Mouse (Mus musculus): ENCODE data around the gene Rasgef1b.
"Not testable (repeated sequence)": the region's sequence is repeated elsewhere in the genome, so short reads cannot be mapped to it uniquely, and the experiment has no call there.

Gene Rasgef1b

GRCm38 (mm10) chr5:99248501-99248900 lies 480.4 kb downstream of the Rasgef1b start:
- peak; percentile 89 for DNase-seq (ENCODE audit: low spot score)

GRCm38 (mm10) chr5:99247915-99248314 lies 480.9 kb downstream of the Rasgef1b start:
- no peak for DNase-seq (ENCODE audit: low spot score)

GRCm38 (mm10) chr5:99247441-99247840 lies 481.4 kb downstream of the Rasgef1b start:
- DNase-seq (ENCODE audit: low spot score) = no peak

- no peak for DNase-seq (ENCODE audit: low spot score)
Observed at GRCm38 (mm10) chr5:99246972-99247371, 481.9 kb downstream of the Rasgef1b start.

- DNase-seq (ENCODE audit: low spot score) = no peak
Observed at GRCm38 (mm10) chr5:99241988-99242740, 486.7 kb downstream of the Rasgef1b start.

GRCm38 (mm10) chr5:99240501-99240900 lies 488.4 kb downstream of the Rasgef1b start:
- no peak for DNase-seq (ENCODE audit: low spot score)

- DNase-seq (ENCODE audit: low spot score) = no peak
Observed at GRCm38 (mm10) chr5:99239677-99240076, 489.2 kb downstream of the Rasgef1b start.

GRCm38 (mm10) chr5:99238150-99238549 lies 490.7 kb downstream of the Rasgef1b start:
- DNase-seq (ENCODE audit: low spot score) = no peak

- DNase-seq (ENCODE audit: low spot score) = no peak
Observed at GRCm38 (mm10) chr5:99236888-99237752, 491.7 kb downstream of the Rasgef1b start.

- no peak for DNase-seq (ENCODE audit: low spot score)
Observed at GRCm38 (mm10) chr5:99236431-99236830, 492.4 kb downstream of the Rasgef1b start.

GRCm38 (mm10) chr5:99234275-99234674 lies 494.6 kb downstream of the Rasgef1b start:
- no peak for DNase-seq (ENCODE audit: low spot score)

- DNase-seq (ENCODE audit: low spot score) = no peak
Observed at GRCm38 (mm10) chr5:99233176-99233575, 495.7 kb downstream of the Rasgef1b start.

GRCm38 (mm10) chr5:99232410-99232809 lies 496.5 kb downstream of the Rasgef1b start:
- DNase-seq (ENCODE audit: low spot score) = no peak

- DNase-seq (ENCODE audit: low spot score) = no peak
Observed at GRCm38 (mm10) chr5:99230476-99230875, 498.4 kb downstream of the Rasgef1b start.

GRCm38 (mm10) chr5:99227361-99227760 lies 501.5 kb downstream of the Rasgef1b start:
- no peak for DNase-seq (ENCODE audit: low spot score)

- no peak for DNase-seq (ENCODE audit: low spot score)
Observed at GRCm38 (mm10) chr5:99224571-99225011, 504.3 kb downstream of the Rasgef1b start.

GRCm38 (mm10) chr5:99223869-99224498 lies 504.9 kb downstream of the Rasgef1b start:
- DNase-seq (ENCODE audit: low spot score) = no peak

GRCm38 (mm10) chr5:99218385-99218784 lies 510.5 kb downstream of the Rasgef1b start:
- no peak for DNase-seq (ENCODE audit: low spot score)

- not testable (repeated sequence) for DNase-seq (ENCODE audit: low spot score)
Observed at GRCm38 (mm10) chr5:99216588-99217152, 512.2 kb downstream of the Rasgef1b start.

GRCm38 (mm10) chr5:99215207-99216157 lies 513.4 kb downstream of the Rasgef1b start:
- DNase-seq (ENCODE audit: low spot score) = no peak

GRCm38 (mm10) chr5:99214400-99214799 lies 514.5 kb downstream of the Rasgef1b start:
- DNase-seq (ENCODE audit: low spot score) = peak; percentile 48

Measured in left cerebral cortex, adult 11 months (tissue).